Mouse (Mus musculus) thymus, adult 2 months (tissue): Measurements from ENCODE around the gene Map3k6.

Source experiments
- CTCF ChIP-seq: fragments of 200-500 bp; IDR thresholded peaks from 2 replicates; pipeline ENCODE4 v1.5.1; 2012; ENCODE audit warnings: mild to moderate bottlenecking, control low read depth, low read length, moderate library complexity, borderline replicate concordance; ENCODE audit not compliant: control insufficient read depth, poor library complexity, insufficient read depth; ENCODE audit errors: extremely low read depth
- POLR2A ChIP-seq: fragments of 200-500 bp; IDR thresholded peaks from 2 replicates; pipeline ENCODE4 v1.6.1; 2012; ENCODE audit warnings: mild to moderate bottlenecking, low read length, control low read depth, moderate library complexity; ENCODE audit not compliant: control insufficient read depth, poor library complexity, insufficient read depth; ENCODE audit errors: extremely low read depth

GRCm38 (mm10) chr4:133213661-133214060 is 27.0 kb upstream of the Map3k6 start:
- TF ChIP-seq CTCF = no peak
- no peak for TF ChIP-seq POLR2A
